Mouse (Mus musculus) spleen, postnatal 36 days (tissue): ENCODE measurements around the gene Oaf.

Experiments
- DNase-seq, 2 experiments: peaks; one replicate each; pipeline ENCODE4 v3.0.0; 2022; ENCODE audit warnings: low spot score in 2 of 2, mixed read lengths in 1 of 2

The Oaf gene

GRCm38 (mm10) chr9:43239712-43240593 is at the start of gene Oaf:
Gene Oaf, minus strand, starts transcription at chr9:43239911.
- peak; percentile 45 to 49 for DNase-seq

DNA sequence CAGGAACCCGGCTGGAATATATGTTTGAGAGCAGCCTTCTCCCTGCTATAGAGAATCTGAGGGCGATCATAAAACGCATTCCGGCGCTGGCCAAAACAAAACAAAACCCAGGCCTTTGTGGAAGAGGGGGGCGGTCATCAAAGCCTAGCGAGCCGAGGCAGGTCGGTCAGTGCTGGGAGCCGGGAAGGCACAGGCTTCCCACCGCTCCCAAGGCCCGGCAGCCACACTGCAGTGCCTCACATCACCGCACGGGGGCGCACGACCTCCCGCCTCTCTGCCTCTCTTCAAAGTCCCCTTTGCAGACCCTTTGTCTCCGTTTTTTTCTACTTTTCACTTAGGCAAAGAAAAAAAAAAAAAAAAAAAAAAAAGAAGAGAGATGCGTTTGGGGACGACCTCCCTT is 47.2 kb upstream of the Oaf start:
- DNase-seq, result no peak

DNA sequence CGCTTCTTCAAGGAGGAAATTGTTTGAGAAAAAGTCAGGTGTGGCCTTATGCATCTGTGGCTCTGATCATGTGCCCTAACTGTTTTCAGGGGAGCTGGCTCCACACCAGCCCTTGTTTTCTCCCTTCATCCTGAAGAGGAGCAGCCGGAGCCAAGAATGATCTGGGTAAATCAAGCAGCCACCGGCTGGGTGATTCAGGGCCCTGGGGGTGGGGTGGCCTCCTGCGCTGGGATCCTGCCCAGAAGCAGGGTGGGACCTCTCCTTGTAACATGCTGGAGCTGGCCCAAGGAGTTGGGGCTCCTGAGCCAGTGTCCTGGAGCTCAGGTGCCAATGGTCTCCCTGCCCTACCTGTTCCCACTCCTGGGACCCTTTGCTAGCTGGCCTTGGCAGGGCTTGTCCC is 45.6 kb upstream of the Oaf start:
- DNase-seq, result no peak

DNA sequence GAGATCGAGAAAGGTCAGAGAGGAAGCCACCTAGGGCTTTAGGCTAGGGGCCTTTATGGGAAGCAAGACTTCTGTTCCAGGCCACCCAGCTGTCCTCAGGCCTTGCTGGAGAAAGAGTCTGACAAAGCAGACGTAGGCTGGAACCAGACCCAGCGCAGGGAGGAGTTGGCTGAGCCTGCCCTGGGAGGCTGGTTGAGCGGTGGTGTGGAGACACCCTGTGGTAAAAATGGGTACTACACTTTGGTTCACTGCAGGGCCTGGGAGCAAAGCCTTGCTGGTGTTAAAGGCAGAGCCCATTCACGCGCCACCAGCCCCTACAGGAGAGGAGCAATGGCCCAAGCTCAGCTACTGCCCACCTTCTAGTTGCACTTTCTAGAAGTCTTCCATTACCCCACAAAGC is 44.6 kb upstream of the Oaf start:
- DNase-seq, result peak; percentile 24 to 30

- no peak for DNase-seq
These were observed 34.0 kb upstream of the Oaf start for GRCm38 (mm10) chr9:43273735-43274134.

DNA sequence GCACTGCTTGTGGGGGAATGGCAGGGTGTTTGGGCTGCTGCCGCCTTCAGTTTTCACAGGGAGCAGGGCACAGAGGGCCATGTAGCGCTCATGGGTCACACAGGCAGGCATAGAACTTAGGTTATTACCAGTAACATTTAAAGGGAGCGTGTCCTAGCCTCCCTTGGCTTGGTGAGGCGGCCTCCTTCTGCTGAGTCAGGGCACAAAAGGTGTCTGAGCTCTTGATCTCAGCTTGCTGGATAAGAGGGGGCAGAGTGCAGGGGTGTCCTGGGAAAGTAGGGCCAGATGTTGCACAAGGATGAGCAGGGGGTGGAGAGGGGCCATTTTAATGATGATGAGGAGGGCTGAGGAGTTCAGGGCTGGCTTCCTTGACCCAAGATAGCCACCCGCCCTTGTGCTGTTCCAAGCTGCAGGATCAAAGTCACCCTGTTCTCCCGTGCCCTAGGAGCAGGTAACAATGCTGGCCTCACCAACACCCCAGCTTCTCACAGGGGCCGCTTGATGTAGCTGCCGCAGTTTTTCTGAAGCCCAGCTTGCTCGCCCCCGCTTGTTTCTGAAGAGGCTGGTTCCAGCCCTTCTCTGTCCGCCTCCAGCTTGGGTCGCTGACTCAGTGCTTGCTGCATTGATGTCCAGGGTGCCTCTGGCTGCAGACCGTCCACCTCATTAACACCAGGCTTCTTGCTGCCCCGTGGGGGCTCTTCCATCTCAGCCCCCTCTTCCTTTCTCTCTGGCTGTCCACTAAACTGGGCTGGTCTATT is 32.2 kb upstream of the Oaf start:
- DNase-seq, result no peak

DNA sequence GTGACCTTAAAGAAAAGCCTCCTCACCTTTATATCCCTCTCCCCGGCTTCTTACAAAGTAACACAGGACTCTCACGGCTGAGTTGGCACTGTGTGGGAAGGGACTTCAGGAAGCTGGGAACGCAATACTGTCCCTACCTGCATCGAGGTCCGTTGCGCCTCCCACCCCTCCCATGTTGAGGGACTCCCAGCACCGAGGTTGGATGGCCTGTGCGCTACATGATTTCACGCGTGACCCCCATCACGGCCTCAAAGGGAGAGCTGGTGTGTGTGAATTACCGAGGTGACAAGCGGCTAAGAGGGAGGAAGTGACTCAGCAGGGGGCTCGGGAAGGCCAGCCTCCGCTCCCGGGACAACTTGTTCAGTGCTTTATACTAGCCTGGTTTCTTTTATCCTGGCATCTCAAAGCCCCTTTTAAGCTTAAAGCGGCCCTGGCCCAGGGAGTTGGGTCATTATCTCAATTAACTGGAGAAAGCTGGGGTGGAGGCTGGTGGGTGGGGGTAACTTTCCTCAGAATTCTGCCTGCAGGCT is 31.1 kb upstream of the Oaf start:
- DNase-seq, result no peak

- no peak for DNase-seq
These were observed 29.5 kb upstream of the Oaf start for GRCm38 (mm10) chr9:43269166-43269565.

DNA sequence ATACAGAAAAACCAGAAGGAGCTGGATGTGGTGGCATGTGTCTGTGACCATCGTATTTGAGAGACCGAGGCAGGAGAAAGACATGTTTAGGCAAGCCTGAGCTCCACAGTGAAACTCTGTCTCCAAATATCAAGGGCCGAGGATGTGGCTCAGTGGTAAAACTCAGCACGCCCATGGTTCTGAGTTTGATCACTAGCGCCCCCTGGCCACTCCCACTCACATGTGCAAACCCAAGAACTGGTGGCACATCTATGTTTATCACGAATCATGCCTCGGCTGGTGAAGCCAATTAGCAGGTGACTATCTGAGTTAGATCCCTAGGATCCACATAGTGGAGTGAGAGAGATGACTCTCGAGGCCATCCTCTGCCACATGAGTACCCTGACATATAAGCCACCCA is 27.6 kb upstream of the Oaf start:
- DNase-seq, result peak; percentile 6 to 12

DNA sequence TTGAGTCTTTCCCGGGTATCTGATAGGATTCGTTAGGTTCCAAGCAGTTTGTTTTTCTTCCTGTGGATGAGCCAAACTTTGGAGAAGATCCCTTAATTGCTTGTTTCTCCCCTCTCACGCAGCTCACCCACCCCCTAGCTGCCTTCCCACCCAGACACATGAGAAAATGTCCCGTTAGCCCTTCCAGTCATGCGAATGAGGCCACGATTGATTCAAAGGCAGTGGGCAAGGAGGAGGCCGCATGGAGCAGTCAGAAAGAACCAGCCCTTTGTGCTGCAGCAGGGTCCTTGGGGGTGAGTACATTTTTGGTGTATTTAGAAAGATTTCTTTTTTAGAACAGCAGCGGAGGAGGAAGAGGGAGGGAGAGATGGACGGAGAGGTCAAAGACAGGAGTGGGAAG is 25.5 kb upstream of the Oaf start:
- no peak for DNase-seq

- no peak for DNase-seq
These were observed 24.3 kb upstream of the Oaf start for GRCm38 (mm10) chr9:43263946-43264451.

- DNase-seq, result no peak
These were observed 23.3 kb upstream of the Oaf start for GRCm38 (mm10) chr9:43262811-43263550.

DNA sequence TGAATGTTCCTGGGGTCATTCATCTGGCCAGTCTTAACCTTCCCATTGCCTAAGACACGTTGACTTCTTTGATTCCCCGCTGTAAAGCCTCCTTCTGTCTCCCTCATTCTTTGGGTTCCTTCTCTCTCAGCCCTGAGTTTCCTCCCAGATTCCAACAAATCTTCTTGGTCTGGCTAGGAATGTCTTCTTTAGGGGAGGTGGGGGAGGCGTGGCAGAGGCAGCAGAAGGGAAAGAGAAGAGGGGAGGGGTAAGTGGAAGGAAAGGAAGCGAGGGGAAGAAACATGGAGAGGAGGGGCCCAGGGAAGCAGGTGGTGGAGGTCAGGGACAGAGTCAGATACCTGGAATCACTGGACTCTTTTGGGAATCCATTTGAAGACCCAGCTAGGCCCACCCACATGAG is 22.7 kb upstream of the Oaf start:
- DNase-seq, result no peak

- DNase-seq, result no peak
These were observed 22.2 kb upstream of the Oaf start for GRCm38 (mm10) chr9:43261941-43262340.

- no peak for DNase-seq
These were observed 21.6 kb upstream of the Oaf start for GRCm38 (mm10) chr9:43261124-43261907.

DNA sequence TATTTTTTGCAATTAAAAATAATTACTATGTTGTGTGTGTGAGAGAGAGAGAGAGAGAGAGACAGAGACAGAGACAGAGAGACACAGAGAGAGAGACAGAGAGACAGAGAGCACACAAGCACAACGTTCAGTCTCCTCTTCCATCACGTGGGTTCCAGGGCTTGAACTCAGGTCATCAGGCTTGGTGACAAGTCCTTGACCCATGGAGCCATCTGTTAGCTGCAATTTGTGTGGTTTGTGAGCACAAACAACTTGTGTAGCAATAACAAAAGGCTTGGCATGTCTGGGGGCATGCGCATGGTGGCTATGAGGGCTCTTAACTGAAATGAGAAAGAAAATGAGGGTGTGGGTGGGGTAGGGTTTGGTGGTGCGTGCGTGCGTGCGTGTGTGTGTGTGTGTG is 20.9 kb upstream of the Oaf start:
- no peak for DNase-seq

GRCm38 (mm10) chr9:43253271-43253681 is 13.6 kb upstream of the Oaf start:
- no peak for DNase-seq

GRCm38 (mm10) chr9:43252790-43253189 is 13.1 kb upstream of the Oaf start:
- DNase-seq, result no peak

GRCm38 (mm10) chr9:43251786-43252185 is 12.1 kb upstream of the Oaf start:
- no peak for DNase-seq

DNA sequence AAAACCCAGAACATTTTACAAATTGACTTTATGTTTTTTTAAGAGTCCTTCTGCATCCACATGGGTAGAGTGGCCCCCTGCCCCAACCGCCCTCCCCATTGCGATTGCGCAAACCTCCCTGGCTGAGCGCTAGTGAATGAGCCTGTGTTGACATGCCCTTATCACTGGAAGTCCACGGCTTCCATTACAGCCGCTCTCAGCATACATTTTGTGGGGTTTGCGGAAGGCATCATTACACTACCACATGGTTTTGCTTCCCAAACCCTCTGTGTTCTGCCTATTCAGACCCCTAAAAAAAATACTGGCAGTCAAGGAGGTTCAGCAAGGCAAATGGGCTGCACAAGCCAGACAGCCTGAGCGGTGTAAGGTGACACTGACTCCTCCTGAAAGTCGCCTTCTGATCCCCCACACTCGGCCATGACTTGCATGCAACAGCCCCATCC is 7.0 kb upstream of the Oaf start:
- no peak for DNase-seq
